Mouse (Mus musculus): ENCODE data around the gene Rcc2. TPM values are rescaled to one million over a fixed set of nuclear protein-coding genes. Genes with fewer than 3 reads are reported as not detected.

The Rcc2 gene
- polyA plus RNA-seq, 1 experiment, result 37.0 TPM

GRCm38 (mm10) chr4:140709617-140710016 lies 9.3 kb downstream of the Rcc2 start:
- no peak for DNase-seq (ENCODE audit: low read depth)

- no peak for DNase-seq (ENCODE audit: low read depth)
Measured at GRCm38 (mm10) chr4:140710781-140711180, 10.4 kb downstream of the Rcc2 start.

GRCm38 (mm10) chr4:140711360-140711759 lies 11.0 kb downstream of the Rcc2 start:
- DNase-seq (ENCODE audit: low read depth), result no peak

GRCm38 (mm10) chr4:140713480-140714365 lies 13.4 kb downstream of the Rcc2 start:
- DNase-seq (ENCODE audit: low read depth), result no peak

GRCm38 (mm10) chr4:140714586-140714985 lies 14.2 kb downstream of the Rcc2 start:
- DNase-seq (ENCODE audit: low read depth), result no peak

- DNase-seq (ENCODE audit: low read depth), result no peak
Measured at GRCm38 (mm10) chr4:140716994-140717393, 16.7 kb downstream of the Rcc2 start.

DNA sequence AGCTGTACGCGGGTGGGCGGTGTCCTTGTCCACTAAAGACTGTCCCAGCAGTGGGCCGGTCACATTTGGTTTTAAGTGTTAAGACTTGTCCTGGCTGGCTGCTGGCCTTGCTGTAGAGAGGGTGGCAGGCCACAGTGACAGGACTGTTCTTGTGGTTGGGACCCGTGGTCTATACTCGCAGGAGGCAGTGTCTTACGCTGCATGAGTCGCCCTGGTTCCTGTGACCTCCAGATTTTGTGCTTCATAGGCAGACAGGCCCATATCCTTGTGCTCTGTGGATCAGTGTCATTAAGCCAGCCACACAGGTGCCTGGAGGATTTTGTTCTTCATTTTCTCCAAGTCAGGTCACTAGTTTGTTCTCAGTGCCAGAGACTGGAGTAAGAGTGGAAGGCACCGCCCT lies 18.1 kb downstream of the Rcc2 start:
- DNase-seq (ENCODE audit: low read depth), result no peak

GRCm38 (mm10) chr4:140720091-140720490 lies 19.8 kb downstream of the Rcc2 start:
- no peak for DNase-seq (ENCODE audit: low read depth)

GRCm38 (mm10) chr4:140721968-140722490 lies 21.7 kb downstream of the Rcc2 start:
- no peak for DNase-seq (ENCODE audit: low read depth)

GRCm38 (mm10) chr4:140722710-140723109 lies 22.4 kb downstream of the Rcc2 start:
- DNase-seq (ENCODE audit: low read depth), result no peak

GRCm38 (mm10) chr4:140723192-140723591 lies 22.9 kb downstream of the Rcc2 start:
- DNase-seq (ENCODE audit: low read depth), result no peak

DNA sequence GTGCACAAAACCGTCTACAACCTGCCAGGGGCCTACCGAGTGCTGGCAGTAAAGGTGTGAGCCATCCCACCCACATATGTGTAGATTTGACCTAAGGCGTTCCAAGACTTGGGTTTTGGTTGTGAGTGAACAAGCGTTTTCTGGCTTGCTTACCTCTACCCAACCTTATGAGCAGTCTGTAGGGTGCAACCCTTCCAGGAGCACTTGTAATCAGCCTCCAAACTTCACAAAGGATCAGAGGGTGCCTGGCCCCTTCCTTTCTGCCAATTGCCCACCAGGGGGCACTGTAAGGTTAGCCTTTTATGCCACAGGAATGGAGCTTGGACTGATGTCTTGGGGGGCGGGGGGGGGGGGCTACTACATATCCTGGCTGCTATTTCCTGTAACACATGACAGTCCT lies 23.5 kb downstream of the Rcc2 start:
- no peak for DNase-seq (ENCODE audit: low read depth)

GRCm38 (mm10) chr4:140724739-140725138 lies 24.4 kb downstream of the Rcc2 start:
- no peak for DNase-seq (ENCODE audit: low read depth)

DNA sequence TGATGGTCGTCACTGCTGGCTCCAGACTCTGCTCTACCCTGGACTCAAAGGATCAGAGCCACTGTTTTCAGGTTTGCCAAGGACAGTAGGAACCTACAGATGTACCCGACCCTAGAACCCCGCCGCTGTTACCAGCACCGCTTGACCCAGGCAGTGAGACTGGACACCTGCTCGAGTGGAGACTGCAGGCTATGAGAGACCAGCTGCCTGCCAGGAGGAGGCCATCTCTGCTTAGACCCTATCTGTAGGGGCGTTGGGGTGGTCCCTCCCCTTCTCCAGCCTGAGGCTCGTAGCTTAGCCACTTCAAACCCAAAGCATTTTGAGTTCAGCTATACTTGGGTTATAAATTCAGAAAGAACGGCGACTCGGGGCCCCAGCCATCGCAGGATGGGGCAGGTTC lies 26.6 kb downstream of the Rcc2 start:
- DNase-seq (ENCODE audit: low read depth), result no peak

GRCm38 (mm10) chr4:140731654-140732053 lies 31.3 kb downstream of the Rcc2 start:
- no peak for DNase-seq (ENCODE audit: low read depth)

GRCm38 (mm10) chr4:140732871-140733270 lies 32.5 kb downstream of the Rcc2 start:
- DNase-seq (ENCODE audit: low read depth), result no peak

DNA sequence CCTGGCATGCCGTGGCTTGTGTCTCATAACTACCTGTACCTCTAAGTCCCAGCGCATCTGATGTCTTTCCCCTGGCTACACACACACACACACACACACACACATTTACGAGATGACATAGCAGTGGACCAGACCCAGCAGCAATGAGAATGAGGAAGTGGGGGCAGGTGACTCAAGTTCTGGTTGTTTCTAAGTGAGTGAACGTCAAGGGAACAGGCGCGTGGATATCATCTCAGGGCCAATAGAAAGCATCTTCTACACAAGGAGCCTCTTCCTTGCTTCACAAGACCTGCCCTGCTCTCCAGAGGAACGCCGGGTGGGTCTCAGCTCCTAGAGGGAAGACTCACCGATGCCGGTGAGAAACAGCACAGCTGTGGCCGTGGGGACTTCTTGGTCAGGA lies 40.3 kb downstream of the Rcc2 start:
- DNase-seq (ENCODE audit: low read depth), result no peak

DNA sequence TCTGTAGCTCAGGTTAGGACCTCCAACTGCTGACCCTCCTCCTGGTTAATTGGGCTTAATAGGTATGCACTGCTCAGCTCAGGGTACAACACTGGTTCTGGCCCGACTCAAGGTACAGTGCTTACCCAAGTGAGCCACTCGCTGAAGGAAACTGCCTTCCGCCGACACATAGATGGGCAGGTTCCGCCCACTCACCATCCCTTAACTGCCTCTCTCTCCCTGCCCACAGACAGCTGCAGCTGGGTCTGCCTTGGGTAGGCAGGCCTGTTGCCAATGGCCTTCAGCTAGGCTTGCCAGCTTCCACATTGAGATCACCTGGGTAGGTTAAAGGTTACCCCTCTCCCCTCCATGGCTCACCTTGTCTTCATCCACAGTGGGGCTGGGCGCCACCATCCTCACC lies 41.1 kb downstream of the Rcc2 start:
- no peak for DNase-seq (ENCODE audit: low read depth)

GRCm38 (mm10) chr4:140742543-140742942 lies 42.2 kb downstream of the Rcc2 start, which contains the start of gene Padi6:
Gene Padi6 (minus strand): TSS chr4:140742643.
- no peak for DNase-seq (ENCODE audit: low read depth)

GRCm38 (mm10) chr4:140743086-140743485 lies 42.7 kb downstream of the Rcc2 start:
- DNase-seq (ENCODE audit: low read depth), result no peak

- no peak for DNase-seq (ENCODE audit: low read depth)
Measured at GRCm38 (mm10) chr4:140744654-140745053, 44.3 kb downstream of the Rcc2 start.

DNA sequence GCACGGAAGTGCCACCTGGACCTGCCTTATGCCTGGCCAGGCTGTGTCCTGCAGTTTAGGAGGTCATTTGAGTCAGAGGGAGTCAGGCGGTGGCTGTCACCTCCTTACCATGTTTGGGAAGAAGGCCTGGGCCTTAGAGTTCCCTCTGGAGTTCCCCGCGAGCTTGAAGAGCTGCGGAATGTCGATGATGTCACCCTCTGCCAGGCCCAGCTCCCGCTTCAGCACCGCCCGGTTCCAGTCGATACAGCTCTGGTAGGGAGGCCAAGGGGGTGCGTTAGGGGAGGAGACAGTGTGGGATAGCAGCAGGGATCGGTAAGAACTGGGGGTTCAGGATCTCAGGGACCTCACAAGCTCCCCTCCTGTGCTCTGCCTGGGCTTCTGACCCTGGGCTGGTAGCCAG lies 47.6 kb downstream of the Rcc2 start:
- DNase-seq (ENCODE audit: low read depth), result no peak

GRCm38 (mm10) chr4:140750328-140750727 lies 50.0 kb downstream of the Rcc2 start:
- no peak for DNase-seq (ENCODE audit: low read depth)

All from gonadal fat pad, adult 2 months (tissue).